Mouse (Mus musculus) kidney, adult 9 months (tissue): Measurements from ENCODE around the gene Prim2.

Source experiments
- DNase-seq: peaks from one replicate; pipeline ENCODE4 v3.0.0; 2022

Gene Prim2

DNA sequence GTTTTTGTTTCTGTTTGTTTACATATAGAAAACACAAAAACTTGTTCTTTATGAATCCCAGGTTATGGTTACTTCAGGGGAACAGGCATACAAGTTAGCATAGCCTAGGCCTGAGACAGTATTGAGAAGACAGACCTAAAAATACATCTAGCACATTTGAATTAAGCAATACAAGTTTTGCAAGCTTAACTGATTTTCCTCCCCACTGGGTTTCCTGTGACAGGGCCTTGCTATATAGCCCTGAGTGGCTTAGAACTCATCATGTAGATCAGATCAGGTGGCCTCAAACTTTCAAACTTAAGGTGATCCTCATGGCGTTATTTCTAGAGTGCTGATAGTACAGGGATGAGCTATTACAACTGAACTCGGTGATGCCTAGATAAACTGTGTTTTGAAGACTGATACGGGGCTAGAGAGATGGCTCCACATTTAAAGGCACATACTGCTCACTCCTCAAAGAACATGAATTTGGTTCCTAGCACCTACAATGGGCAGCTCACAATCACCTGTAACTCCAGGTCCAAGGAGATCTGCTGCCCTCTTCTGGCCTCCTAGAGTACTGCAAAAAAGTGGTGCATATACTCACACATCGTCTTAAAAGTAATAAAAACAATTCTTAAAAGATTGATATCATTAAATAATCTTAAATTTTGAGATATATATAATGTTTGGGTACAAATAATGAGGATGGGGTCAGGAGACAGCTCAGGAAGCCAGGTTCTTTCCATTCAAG, 133.2 kb downstream of the Prim2 start:
- DNase-seq, result no peak

DNA sequence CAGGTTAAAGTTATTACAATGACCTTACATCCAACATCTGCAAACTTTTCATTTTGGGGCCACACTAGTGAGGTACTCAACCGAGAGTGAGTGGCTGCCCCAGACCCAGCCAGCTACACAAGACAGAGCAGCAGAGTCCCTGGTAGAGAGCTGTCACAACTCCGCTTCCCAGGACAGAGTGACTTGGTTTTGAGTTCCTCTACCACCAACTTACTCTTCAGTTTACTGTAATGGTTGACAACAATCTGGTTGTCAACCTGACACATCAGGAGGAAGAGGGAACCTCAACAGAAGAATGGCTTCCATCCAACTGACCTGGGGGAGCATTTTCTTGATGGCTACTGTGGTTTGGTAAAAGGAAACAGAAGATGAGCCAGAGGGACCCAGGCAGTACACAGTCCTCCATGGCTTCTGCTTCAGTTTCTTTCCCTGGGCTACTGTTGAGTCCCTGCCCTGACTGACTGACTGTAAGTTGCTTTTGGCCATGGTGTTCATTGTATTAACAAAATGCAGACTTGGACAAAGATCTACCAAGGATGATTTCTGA, 134.4 kb downstream of the Prim2 start:
- DNase-seq, result no peak

DNA sequence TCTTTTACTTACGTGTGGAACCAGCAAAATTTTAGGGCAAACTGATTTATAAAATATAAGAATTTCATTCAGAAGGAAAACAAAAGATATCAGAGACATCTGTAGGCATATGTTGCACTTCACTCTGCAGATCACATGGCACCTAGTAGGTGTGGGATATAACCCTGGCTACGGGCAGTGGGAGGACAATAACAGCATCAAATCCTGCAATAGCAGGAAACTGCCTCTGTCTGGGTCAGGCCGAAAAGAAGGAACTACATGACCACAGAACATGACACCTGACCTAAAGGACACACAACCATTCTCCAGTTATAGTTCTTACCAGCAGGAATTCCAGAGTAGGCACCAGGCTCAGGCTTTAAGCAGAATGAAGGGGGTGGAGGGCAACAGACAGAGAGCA, 137.7 kb downstream of the Prim2 start:
- DNase-seq, result no peak

DNA sequence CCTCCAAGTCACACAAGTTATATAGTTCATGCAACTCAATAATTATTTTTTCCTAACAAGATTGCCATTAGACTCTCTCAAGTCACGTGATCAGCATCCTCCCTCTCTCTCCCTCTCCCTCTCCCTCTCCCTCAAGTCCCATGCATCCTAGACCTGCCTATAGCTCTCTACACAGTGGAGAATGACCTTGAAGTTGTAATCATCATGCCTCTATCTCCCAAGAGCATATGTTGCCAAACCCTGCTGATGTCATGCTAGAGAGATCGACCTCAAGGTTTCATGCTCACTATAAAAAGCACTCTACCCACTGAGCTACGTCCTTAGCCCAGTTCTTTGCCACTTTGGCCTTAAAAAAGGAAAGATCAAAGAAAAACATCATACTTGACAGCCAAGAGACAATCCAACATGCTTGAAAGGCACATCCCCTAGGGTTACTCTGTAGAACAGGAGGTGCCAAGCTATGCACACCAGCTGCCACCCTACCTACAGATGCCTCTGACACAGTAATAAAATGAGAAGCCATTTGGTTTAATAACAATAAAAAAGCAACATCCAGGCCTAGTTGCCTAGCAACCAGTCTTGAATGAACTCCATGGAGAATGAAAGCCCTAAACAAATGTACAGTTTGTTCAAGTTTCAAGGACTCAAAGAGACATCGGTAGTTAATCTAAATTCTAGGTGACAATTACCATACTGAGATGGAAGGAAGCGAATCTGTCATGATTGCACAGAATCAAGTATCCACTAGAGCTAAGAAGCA, 138.3 kb downstream of the Prim2 start:
- DNase-seq, result no peak

DNA sequence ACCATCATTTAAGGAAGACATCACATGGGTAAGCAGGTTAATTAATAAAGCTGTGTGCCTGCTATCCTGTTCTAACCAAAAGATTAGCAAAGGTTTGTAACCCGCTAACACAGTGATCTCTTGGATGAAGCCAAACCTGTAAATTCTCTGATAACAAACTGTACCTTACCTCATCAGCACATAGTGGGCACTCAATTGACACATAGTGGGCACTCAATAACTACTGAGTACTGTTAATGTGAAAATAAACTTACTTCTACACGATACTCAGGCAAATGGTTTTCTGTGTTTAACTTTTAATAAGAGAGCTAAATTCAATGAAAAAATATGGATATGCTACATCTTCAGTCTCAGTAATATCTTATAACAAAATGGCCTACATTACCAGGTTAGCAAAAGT, 139.1 kb downstream of the Prim2 start:
- DNase-seq, result no peak

DNA sequence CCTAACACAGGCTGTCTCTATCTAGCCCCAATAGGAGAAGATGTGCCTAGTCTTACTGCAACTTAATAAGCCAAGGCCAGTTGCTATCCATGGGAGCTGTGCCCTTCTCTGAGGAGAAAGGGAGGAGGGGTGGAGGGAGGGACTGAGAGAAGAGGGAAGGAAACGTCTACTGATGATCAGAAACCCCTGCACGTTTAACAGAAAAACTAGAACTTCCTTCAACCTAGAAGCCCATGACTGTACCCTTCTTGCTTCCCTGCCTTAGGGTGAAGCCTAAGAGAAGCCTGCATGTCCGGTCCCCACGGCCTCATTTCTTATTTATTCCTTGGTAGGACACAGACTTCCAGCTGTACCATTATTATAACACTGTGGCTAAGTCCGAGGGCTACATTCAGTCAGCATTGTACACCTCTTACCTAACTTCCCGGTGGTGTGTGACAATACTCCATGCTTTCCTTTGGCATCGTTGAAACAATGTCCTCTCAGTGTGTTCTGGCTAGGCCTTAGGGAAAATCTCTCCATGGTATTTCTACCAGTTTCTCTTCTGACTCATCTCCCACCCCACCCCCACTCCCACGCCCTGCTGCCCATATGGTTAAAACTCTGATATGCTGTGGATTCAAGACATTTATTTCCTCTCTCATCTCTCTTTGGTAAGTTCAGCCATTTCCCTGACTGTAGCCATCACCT, 139.9 kb downstream of the Prim2 start:
- DNase-seq, result no peak

DNA sequence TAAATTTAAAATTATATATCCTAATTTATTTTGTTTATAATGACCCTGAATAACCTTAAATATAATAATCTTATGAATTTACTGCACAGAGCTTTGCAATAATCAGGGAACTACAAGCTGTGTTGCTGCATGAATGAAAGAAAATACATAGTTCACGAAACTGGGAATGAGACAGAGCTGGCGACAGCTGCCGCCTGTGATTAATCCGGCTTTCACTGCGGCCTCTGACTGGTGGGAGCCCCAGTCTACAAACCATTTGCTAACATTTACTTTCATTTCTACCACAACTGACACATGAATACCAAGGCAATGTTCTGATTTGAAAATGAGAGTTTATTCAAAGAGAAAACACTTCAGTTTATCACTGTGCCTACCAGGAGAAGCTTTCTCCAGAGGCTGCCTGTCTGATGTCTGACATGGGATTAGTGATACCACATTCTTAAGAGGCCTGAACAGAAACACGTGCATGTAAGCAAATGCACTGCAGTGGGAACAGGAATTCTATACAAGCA, 142.2 kb downstream of the Prim2 start:
- DNase-seq, result no peak

DNA sequence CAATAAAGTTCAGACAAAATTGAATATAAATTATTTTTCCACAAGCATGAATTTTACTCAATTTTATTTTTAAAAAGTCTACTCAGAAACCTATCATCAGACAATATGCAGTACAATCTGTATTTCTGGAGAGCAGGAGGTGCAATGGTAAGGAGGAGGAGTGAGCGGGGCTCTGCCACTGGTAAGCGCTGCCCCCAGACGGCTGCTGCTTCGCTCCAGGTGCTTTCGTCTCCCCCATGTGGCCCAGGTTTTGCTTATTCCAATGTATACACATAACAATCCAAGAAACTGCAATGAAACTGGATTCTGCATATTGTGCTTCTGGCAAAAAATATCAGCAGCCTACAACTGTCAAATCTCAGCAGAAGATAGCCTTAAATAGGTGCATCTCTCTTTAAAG, 146.4 kb downstream of the Prim2 start:
- DNase-seq, result no peak

DNA sequence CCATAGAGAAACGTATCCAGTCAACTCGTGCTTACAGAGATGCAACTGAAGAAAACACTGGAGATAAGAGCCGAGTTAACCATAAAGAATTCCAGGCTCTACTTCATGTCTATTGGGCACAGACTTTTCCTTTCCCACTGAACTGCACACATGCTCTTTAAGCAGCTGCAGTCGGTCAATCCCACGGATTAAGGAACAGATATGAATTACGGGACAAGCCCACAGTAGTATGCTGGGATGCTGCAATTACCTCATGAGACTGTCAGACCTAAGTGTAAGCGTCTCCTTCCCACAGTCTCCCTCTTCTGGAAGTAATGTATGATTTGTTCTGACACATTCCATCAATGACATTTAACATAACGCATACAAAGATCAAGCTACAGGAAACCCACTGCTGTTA, 154.5 kb downstream of the Prim2 start:
- DNase-seq, result no peak

DNA sequence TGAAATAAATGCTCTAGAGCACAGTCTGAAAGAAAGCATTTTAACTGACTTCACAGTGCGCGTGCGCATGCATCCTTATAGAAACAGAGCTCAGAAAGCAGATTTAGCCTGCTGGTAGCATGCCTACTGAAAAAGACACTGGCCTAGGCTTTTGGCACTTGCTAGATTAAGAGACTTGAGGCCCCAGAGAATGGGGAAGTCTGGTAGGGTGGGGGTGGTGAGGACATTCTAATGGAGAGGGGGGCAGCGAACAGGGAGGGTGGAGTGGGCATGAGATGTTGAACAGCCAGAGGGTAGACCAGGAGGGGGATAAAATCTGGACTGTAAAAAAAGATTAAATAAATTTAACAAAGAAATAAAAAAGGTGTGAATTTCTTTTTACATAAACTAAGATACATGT, 158.3 kb downstream of the Prim2 start:
- DNase-seq, result no peak

DNA sequence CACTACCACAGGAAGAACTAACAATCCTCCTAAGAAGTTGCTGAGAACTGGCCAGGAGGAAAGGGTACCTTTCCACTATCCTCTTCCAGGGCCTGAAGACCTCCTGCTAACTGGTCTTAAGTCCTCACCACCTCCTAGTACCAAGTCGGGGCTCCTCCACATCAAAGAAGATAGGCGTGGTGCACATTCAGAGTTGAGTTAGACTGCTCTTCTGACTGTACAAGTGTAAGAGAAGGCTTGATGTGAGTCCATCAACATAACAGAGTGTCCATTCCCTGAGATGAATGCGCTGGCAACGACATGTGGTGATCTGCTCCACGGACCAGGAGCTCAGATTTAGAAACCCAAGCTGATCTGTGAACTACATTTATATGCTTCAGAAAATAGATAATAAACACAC, 165.2 kb downstream of the Prim2 start:
- no peak for DNase-seq

DNA sequence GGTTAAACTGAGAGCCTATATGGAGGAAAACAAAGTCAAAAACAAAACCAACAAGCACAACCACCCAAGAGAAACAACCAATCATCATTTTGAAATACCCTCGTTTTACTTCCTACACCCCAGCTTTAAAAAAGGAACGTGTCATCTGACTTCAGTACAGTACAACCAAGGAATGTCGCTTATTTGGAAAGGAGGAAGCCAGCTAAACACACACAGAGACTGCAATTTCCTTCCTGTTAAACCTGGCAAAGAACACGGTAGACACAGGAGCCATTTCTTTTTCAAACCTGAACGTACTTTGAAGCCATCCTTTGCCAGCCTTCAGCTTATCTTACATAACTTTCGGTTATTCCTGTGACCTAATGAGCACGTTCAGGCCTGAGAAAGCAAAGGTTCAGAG, 166.7 kb downstream of the Prim2 start:
- peak; percentile 19 for DNase-seq

DNA sequence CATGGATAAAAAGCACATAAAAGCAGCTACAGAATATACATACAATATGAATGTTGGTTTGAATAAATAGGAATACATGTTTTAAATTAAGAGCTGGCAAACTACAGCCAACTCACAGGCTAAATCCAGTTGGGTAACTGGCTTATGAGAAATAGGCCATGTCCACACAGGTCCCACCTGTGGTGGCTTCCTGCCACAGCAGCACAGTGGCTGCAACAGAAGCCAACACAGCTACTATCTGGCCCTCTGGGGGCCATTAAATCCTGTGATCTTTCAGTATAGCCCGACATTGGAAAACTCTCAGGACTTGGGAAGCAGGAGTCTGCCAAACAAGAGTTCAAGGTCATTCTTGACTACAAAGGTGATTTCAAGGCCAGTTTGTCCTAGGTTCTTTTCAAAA, 167.3 kb downstream of the Prim2 start:
- peak; percentile 6 for DNase-seq

DNA sequence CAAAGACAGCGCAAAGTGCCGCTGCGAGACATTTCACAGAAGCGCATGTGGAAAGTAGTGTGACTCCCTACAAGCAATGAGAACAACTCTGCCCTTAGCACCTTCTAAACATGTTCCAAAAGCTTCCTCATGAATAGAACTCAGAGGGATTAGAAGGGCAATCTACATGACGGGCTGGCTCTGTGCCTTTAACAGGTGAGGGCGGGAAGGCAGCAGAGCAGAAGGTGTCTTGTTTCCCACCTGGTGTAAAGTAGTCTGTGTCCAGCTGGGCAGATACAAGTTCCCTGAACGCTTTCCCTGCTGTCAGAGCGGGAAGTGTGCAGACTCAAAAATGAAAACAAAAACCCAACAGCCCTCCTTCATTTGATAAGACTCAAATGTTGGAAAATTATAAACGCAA, 169.5 kb downstream of the Prim2 start:
- DNase-seq, result no peak

DNA sequence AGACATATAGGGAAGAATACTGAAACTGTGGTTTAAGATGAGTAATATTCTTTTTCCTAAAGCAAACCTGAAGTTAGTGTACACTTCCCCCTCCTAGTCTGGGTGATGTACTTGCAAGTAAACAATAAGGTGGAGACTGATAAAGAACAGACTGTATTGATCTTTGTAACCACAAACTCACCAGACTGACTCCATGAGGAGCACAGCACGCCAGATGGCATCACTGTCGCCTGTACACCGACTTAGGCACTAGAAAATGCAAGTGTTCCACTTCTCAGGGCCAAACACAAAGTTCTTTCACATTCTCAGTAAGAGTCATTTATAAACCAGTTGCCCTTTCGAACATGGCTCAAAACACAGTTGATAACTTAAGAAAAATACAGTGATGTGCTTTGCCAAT, 170.0 kb downstream of the Prim2 start:
- no peak for DNase-seq

DNA sequence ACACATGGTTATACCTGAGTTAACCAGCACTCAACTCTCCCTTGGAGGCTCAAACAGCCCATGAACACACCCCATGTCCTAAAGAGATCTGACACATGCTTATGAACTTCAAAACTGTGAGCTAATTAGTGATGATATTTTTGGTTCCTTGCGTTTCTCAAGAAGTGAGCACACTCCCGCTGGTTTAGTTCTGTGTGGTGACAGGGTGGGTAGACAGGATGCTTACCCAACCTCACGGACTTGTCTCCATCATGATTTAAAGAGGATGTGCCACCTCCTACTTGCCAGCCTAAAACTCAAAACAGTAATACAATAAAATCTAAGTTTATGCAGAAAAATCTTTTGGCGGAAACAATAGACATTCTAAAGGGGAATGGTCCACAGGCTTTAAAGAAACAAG, 173.5 kb downstream of the Prim2 start:
- DNase-seq, result no peak

DNA sequence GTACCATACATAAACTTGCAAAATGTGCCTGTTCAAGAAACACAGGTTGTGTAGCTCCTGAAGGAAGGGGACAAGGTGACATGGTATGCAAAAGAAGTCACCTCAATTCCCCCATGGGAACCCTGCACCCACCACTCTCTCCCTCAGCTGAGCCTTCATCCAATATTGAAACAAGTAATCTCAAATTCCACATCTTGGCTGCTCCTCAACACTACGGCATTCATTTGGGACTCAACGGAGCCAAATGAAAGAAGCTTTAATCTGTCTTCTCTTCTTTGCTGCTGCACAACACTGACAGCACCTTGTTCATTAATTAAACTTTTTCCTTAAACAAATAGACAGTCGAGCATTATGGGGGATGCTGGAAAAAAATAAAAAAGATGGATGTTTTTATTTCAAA, 174.0 kb downstream of the Prim2 start:
- DNase-seq, result no peak

DNA sequence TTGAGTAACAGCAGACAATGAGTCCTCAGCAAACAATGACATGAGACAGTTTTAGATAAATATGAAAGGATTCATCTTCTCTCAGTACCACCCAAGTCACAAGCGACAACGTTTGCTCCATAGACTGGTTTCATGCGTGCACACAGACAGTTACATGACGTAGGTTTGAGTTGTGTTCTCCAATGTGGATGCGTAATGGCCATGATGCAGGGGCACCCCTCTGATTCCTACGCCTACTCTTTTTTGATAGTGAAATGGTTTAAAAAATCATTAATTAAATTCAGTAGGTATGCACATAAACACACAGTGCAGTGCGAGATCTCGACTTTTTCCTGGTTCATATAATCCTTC, 174.4 kb downstream of the Prim2 start:
- no peak for DNase-seq

DNA sequence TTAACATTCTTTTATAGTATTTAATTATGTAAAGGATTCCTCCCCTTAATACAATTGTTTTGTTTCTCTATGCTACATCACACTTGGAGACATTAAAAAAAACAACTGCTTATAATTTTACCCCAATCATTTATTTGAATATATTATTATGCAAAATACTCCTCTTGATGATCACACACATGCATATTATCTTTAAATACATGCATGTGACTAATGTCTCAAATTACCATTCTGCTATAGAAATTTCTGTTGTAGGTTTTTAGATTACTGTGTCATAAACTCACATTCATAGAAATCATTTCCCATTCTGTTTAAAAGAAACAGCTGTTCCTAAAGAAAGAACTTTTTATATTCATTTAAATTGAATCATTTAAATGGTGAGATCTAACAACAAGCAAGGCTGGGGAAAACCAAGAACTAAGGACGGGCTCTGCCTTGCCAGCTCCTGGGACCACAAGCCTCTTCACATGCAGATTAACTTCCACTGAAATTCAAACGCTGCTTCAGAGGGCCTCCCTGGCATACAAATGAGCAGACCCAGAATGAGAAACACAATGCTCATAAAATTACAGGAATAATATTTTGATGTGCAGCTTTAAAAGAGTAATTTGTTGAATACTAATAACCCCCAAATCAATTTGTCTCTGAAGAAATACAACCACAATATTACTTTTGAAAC, 174.9 kb downstream of the Prim2 start:
- no peak for DNase-seq

DNA sequence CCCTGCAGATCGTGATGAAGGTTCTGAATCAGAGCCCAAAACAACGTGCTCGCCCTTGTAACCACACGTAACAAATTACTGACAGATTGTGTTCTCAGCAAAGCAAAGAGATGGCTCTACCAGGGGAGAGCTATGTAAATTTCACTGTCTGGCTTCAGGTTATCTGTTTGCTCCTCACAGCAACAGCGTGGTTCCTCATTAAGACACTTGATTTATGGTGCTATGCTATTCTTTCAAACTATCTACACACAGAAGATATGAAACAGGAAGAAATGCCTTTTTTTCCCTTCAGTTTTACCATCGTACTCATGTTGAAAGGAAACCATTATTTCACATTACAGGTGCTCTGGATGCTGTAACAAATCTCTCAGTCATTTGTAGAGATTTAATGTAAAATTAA, 179.4 kb downstream of the Prim2 start:
- DNase-seq, result no peak

DNA sequence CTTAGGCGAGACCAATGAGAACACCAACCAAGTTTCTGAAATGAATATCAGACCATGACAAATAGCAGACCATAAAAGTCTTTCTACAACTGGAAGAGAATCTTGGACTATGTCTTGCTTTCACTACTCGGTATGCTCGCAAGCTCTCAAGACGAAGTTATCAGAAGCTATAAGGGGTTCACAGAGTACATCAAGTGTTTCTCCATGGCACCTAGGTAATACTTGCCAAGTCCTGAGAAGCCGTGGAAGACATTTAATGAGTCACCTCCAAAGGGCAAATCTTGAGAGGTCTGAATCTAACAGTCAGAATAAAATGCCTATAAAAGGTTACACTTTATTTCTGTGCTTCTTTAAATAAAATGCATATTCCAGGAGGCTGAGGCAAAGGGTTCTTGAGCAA, 181.2 kb downstream of the Prim2 start:
- no peak for DNase-seq

DNA sequence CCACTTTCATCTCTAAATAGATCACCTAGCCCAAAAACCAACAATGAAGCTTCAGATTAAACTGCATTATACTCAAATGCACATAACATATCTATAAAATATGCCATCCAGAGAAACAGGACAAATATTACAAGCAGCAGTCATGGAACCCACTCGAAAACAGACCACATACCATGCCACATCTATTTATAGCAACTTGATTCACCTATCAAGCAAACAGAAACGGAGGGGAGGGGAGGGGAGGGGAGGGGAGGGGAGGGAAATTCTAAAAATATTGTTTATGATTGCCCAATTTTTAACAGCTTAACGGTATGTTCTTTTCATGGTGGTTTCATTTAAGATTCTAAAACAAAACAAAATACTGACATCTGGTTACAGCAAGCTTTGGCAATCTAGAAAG, 185.8 kb downstream of the Prim2 start:
- no peak for DNase-seq

DNA sequence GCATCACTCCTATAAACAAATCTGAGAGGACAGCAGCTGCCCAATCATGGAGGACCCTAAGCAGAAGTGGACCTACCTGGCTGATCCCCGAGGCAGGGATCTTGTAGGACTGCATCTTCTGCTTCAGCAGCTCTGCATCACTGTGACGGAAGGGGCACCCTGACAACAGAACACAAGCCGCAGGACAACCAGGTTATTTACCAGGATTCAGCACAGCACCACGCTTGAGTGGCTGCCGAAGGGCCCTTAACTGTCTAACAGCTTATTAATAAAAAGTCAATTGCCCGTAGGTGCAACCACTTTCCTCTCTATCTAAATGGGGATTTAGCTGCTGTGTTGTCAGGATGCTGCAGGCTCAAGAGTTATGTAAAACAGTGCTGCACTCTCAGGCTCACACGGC, 189.2 kb downstream of the Prim2 start:
- DNase-seq, result no peak
